Mouse (Mus musculus) myocyte (in vitro differentiated cells): ENCODE data around the gene Rab10.

ENCODE experiments used
- E2F4 ChIP-seq: IDR thresholded peaks from one replicate; pipeline ENCODE4 v1.6.1; 2011; ENCODE audit warnings: mild to moderate bottlenecking, control low read depth, moderate library complexity; ENCODE audit not compliant: insufficient read depth
- MAX ChIP-seq: IDR thresholded peaks from one replicate; pipeline ENCODE4 v1.6.1; 2011; ENCODE audit warnings: low read depth, mild to moderate bottlenecking, control low read depth
- POLR2A ChIP-seq: IDR thresholded peaks from one replicate; pipeline ENCODE4 v1.6.1; 2011; ENCODE audit warnings: low read depth, mild to moderate bottlenecking, control low read depth, moderate library complexity; ENCODE audit not compliant: insufficient read length
- TCF12 ChIP-seq: IDR thresholded peaks from one replicate; pipeline ENCODE4 v1.6.1; 2011; ENCODE audit warnings: mild to moderate bottlenecking, control low read depth; ENCODE audit not compliant: poor library complexity, insufficient read depth, severe bottlenecking
- USF1 ChIP-seq: IDR thresholded peaks from one replicate; pipeline ENCODE4 v1.6.1; 2011; ENCODE audit warnings: low read depth, mild to moderate bottlenecking, control low read depth, moderate library complexity

DNA sequence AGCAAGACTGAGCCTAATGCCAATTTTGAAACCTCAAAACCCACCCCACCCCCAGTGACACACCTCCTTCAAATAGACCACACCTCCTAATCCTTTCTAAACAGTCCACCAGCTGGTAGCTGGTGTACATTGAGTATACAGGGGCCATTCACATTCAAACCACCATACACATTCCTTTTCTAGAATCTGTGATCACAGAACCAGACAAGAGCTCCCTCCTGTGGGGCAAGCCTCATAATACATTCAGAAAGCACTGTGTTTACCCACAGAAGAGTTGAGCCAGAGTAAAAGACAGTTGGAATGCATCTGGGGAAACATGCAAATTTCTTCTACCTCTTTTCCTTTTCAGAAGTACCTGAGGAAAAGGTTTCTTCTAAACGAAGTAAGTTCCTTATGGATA is 100.6 kb downstream of the Rab10 start:
- TF ChIP-seq MAX, result no peak
- TF ChIP-seq POLR2A, result no peak
- no peak for TF ChIP-seq TCF12
- no peak for TF ChIP-seq E2F4
- no peak for TF ChIP-seq USF1
